Mouse (Mus musculus) stomach, postnatal 0 days (tissue): ENCODE measurements around the gene Cdon.

Experiments
- CTCF ChIP-seq: IDR thresholded peaks from 2 replicates; pipeline ENCODE4 v1.5.1; 2016; ENCODE audit warnings: antibody characterized with exemption, low read depth, mild to moderate bottlenecking, moderate library complexity
- EP300 ChIP-seq: optimal IDR thresholded peaks from 2 replicates; pipeline ENCODE3; 2016; ENCODE audit warnings: antibody characterized with exemption

DNA sequence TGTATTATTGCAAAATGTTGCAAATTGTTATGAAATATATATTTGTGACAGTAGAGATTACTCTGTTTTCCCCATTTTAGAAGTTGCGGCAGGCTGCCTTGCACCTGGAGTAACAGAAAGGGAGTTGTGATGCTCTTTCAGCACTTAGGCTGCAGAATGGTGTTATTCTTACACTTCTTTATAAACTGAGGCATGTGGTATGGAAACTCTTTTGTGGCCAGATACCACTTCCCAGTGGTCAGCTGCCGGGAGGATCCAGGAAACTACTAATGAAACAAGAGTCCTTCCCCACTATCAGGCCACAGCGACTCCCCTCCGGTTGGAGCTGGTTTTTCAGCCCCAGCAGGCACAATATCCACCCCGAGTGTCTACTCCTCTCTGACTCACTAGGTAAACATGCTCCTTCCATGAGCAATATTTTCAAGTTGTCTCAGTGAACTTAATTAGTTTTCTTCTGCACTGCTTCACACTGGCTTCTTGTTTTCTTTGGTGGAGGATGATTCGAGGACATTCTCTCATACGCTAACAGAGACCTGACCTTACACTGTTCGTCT is 46.4 kb downstream of the Cdon start:
- TF ChIP-seq EP300 (no peak), CTCF (peak; percentile 24; the same call in 1 of the 2 replicates)
